Mouse (Mus musculus): ENCODE data around the gene Ap1m2.
"Not testable (repeated sequence)": the region's sequence is repeated elsewhere in the genome, so short reads cannot be mapped to it uniquely, and the experiment has no call there.

Gene Ap1m2

GRCm38 (mm10) chr9:21288404-21289336 is 23.5 kb downstream of the Ap1m2 start:
- DNase-seq, result no peak

DNA sequence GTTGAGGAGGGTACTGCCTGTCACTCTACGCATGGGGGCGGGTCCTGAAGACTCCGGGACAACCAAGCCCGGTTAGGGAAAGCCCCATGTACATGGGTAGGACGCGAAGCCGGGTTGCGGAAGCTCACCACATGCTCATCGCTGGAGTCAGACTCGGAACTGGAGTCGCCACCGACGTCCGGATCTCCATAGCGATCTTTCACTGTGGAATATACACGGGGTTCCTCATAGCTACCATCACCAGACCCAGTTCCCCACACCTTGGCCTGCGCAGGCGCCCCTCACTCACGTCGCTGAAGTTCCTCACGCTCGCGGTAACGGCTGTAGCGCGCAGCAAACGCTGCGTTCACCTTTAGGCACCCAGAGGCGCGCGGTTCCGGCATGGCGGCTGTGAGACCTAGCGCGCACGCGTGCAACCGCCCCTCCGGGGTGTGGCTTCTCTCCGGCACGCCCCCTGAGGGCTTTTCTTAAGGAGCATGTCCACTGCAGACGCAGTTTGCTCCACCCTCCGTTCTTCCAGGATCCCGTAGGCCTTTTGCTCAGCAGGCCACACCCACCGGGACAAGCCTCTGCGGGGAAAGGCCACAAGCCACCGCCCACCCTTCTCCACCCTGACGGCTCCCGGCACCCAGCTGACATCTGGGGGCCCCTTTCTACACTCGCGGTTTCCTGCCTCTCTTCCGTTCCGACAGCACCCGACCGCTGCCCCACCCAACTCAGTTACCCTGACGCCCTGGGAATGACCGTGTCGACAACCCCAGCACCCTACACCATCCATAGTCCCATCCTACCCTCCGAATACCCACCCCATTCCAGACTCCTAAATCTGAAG is 24.4 kb downstream of the Ap1m2 start, which contains the start of gene Kri1:
TSS of gene Kri1 (minus strand) at position 399 of the 832 bp plus-strand sequence.
- DNase-seq, result peak; percentile 99

- no peak for DNase-seq
These were observed 25.4 kb downstream of the Ap1m2 start for GRCm38 (mm10) chr9:21286753-21287152.

GRCm38 (mm10) chr9:21283994-21284393 is 28.1 kb downstream of the Ap1m2 start:
- DNase-seq, result peak; percentile 46 to 51

GRCm38 (mm10) chr9:21283591-21283990 is 28.5 kb downstream of the Ap1m2 start:
- no peak for DNase-seq

- DNase-seq, result no peak
These were observed 34.4 kb downstream of the Ap1m2 start for GRCm38 (mm10) chr9:21277776-21278175.

DNA sequence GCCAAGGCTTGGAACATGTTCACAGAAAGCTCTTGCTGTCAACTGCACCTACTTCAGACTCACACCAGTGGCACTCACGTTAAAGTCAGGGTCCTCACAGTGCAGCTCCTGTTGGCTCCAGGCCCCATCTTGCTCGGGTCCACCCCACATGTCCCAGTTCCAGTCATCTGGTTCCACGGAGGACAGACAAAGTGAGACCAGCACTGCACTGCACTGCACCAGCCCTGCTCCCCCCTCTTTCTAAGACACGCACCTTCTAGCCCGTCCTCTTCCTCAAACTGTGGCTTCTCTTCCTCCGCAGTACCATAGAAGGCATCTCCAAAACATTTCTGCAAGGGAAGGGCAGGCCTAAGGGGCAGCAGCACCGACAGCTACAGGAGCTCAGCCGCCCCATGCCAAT is 35.8 kb downstream of the Ap1m2 start:
- DNase-seq, result no peak

GRCm38 (mm10) chr9:21275727-21276126 is 36.4 kb downstream of the Ap1m2 start:
- no peak for DNase-seq

DNA sequence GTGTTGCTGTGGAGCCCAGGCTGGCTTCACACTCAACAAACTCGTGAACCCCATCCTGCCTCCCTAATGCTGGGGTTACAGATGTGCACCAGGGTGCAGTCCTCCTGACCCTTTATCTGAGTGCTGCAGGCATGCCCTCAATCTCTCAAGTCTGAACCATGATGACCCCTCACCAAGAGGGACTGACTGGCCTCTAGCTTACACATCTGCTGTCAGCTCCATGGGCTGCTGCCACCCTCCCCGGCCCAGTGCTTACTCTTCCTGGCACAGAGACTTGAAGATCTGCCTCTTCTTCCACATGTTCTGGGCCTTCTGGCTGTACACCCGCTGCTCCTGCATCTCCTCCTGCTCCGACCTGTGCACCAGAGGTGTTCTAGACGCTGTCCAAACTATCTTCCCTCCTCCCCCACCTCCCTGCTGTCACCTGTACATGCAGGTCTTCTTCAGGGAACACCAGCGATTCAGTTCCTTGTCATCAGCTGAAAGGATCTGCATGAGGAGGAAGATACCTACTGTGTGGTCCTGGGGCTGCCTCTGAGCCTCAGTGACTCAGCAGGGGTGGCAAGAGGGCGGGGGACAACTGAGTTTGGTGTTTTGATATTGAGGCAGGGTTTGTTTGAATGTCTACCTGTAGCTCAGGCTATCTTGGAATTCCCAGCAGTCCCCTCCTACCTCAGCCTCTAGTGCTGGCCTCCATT is 37.0 kb downstream of the Ap1m2 start:
- no peak for DNase-seq

- DNase-seq, result no peak
These were observed 37.8 kb downstream of the Ap1m2 start for GRCm38 (mm10) chr9:21274336-21274735.

GRCm38 (mm10) chr9:21273520-21274228 is 38.5 kb downstream of the Ap1m2 start:
- peak in 1 of 2 experiments; percentile 47 for DNase-seq

DNA sequence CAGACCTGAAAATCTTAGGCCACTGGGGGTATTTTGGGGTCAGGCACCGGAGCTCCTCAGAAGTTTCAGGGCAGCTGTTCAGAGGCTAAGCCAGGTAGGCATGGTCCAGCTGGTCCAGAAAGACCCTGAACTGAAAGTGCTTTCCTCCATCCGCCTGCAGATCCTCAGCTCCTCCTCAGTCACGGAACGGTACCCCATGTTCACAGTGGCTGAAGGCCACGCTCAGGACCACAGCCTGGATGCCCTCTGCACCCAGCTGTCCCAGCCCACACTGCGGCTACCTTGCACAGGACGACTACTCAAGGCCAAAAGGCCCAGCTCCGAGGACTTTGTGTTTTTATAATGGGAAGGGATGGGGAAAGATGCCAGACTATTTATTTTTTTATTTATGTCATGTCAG is 39.0 kb downstream of the Ap1m2 start:
- no peak for DNase-seq

DNA sequence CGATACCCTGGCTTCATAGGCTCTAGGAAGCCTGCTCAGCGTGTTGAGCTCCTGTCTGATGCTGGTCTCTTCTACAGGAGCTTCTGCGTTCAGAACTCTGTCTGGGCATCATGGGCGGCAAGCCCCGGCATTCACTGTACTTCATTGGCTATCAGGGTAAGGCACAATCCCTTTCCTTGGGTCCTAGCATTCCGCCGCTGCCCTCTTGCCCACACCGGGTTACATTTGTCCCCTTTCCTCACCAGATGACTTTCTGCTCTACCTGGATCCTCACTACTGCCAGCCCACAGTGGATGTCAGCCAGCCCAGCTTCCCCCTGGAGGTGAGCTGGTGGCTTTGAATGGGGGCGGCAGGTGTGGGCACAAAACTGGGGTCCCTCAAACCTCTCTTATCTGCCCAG is 39.7 kb downstream of the Ap1m2 start:
- DNase-seq, result no peak

DNA sequence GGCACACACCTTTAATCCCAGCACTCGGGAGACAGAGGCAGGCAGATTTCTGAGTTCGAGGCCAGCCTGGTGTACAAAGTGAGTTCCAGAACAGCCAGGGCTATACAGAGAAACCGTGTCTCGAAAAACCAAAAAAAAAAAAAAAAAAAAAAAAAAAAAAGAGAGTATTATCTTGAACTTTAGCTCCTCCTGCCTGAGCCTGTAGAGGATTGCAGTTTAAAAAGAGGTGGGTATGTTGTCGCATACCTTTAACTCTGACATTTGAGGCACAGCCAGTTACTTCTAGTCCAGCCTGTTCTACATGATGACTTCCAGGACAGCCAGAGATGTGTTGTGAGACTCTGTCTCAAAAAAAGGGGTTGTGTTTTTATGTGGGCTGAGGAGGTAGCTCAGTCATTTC is 42.5 kb downstream of the Ap1m2 start:
- not testable (repeated sequence) for DNase-seq

DNA sequence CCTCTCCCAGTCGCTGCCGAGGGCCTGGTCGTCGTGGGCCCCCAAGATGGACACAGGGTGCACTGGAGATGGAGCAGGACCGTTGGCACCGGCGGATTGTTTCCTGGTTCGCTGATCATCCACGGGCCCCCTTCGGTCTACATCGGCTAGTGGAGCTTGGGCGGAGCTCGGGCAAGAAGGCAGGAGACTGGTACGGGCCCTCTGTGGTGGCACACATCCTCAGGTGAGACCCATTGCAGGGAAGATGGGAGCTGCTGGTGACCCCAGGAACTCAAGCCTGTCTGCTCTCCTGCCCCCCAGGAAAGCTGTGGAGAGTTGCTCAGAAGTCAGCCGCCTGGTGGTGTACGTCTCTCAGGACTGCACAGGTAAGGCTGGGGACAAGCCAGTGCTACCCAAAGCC is 43.8 kb downstream of the Ap1m2 start:
- no peak for DNase-seq

DNA sequence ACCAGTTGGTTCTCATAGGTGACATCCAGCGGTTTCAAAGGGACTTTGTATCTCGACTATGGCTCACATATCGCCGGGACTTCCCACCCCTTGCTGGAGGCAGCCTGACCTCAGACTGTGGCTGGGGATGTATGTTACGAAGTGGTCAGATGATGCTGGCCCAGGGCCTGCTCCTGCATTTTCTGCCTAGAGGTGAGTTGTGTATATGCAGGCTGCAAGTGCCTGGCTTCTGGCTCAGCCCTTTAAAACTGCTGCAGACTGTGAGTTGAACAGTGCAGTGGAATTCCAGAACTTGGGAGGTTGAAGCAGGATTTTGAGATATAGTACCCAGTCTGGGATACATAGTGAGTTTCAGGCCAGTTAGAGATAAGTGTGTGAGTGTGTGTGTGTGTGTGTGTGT is 45.2 kb downstream of the Ap1m2 start:
- DNase-seq, result peak in 1 of 2 experiments; percentile 11

GRCm38 (mm10) chr9:21265611-21266010 is 46.5 kb downstream of the Ap1m2 start:
- DNase-seq, result peak; percentile 73 to 78

GRCm38 (mm10) chr9:21265000-21265561 is 47.1 kb downstream of the Ap1m2 start, which contains the start of gene Atg4d:
Atg4d (plus strand) TSS chr9:21265293.
- DNase-seq, result peak; percentile 98 to 99

DNA sequence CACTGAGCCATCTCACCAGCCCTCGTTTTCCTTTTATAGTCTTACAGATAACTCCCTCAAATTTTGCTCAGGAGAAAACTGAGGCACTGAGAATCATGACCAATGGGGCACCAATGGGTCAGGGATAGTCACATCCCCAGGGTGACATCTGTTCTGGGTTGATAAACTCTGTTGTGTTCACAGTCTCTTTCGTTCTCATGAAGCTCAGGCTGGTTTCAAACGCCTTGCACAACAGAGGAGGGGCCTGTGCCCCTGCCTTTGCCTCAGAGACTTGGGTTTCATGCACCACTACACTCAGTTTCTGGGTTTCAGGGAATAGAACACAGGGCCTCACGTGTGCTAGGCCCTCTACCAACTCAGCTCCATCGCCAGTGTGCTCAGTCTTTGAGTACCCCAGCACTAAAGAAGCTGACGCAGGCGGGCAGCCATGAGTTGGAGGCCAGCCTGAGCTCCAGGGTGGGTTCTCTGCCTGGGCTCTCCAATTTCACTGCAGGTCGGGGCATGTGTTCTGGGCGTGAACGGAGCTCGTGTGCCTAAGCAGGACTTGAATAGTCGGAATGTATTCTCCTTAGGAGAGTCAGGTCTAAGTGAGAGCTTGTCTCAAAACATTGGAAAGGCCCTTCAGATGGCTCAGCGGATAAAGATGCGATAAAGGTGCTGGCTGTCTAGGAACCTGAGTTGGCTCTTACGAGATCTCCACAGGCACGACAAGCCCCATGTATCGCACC is 47.7 kb downstream of the Ap1m2 start:
- no peak for DNase-seq

DNA sequence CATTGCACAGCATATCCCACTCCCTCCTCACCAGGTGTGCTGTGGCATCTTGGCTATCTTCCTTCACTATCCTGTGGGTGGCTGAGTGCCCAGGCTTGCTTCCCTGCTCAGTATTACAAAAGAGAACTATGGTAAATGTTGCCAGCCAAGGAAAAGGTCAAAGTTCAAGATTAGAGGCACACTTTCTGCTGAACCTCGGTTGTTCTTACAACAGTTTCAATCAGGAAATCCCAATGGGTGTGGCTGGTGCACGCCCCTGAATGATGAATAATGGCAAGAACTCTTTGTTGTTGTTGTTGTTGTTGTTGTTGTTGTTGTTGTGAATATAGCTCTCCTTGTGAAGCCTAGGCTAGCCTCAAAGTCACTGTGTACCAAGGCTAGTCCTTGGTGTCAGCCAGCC is 50.3 kb downstream of the Ap1m2 start:
- DNase-seq, result no peak

DNA sequence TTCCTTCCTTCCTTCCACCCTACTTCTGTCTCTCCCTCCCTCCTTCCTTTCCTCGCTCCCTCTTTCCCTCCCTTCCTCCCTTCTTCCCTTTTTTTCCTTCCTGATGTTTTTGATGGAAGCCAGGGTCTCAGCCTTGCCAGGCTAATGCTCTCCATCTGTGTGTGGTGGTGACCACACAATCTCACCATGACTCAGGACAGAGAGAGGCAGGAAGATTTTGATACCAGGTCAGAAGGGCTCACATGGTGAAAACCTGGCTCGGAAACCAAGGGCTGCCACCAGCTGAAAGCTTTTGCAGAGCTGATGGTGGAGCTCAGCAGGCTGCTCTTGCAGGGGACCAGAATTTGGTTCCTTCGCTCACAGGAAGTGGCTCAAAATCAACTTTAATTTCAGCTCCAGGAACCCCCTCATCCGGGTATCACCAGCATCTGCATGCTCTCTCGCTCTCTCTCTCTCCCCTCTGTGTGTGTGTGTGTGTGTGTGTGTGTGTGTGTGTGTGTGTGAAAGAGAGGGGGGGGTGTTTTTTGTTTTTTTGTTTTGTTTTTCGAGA is 51.6 kb downstream of the Ap1m2 start:
- no peak for DNase-seq

All from kidney, postnatal 36 days (tissue).